Mouse (Mus musculus): ENCODE measurements at regions not wholly inside any gene's neighbourhood (a gene's known extent, or its start where the extent isn't known, plus 50 kb on each side); places are given as distances from the start of the nearest gene placed in this dataset.

- DNase-seq, result no peak
These were observed 480.2 kb downstream of the Rnf144b start for GRCm38 (mm10) chr13:47602646-47603045.

- no peak for DNase-seq
These were observed 489.0 kb downstream of the Rnf144b start for GRCm38 (mm10) chr13:47611439-47611838.

- DNase-seq, result no peak
These were observed 514.2 kb downstream of the Rnf144b start for GRCm38 (mm10) chr13:47636511-47637103.

- DNase-seq, result no peak
These were observed 519.9 kb downstream of the Rnf144b start for GRCm38 (mm10) chr13:47642341-47642740.

GRCm38 (mm10) chr13:47645081-47645480, 522.6 kb downstream of the Rnf144b start:
- DNase-seq, result no peak

- no peak for DNase-seq
These were observed 525.2 kb downstream of the Rnf144b start for GRCm38 (mm10) chr13:47647693-47648092.

GRCm38 (mm10) chr13:47650093-47650492, 527.6 kb downstream of the Rnf144b start:
- DNase-seq, result no peak

- no peak for DNase-seq
These were observed 544.0 kb downstream of the Rnf144b start for GRCm38 (mm10) chr13:47666470-47666869.

- peak; percentile 9 to 15 for DNase-seq
These were observed 544.7 kb downstream of the Rnf144b start for GRCm38 (mm10) chr13:47666956-47667701.

- DNase-seq, result no peak
These were observed 565.7 kb downstream of the Rnf144b start for GRCm38 (mm10) chr13:47688131-47688530.

GRCm38 (mm10) chr13:47693815-47694214, 567.2 kb upstream of the Id4 start:
- no peak for DNase-seq

GRCm38 (mm10) chr13:47695877-47696276, 565.2 kb upstream of the Id4 start:
- DNase-seq, result no peak

- no peak for DNase-seq
These were observed 560.5 kb upstream of the Id4 start for GRCm38 (mm10) chr13:47700556-47700955.

- DNase-seq, result no peak
These were observed 552.9 kb upstream of the Id4 start for GRCm38 (mm10) chr13:47707961-47708609.

GRCm38 (mm10) chr13:47709323-47709722, 551.7 kb upstream of the Id4 start:
- DNase-seq, result no peak

GRCm38 (mm10) chr13:47712507-47712906, 548.5 kb upstream of the Id4 start:
- DNase-seq, result no peak

GRCm38 (mm10) chr13:47716265-47716664, 544.8 kb upstream of the Id4 start:
- DNase-seq, result no peak

GRCm38 (mm10) chr13:47720645-47721044, 540.4 kb upstream of the Id4 start:
- DNase-seq, result no peak

- no peak for DNase-seq
These were observed 526.6 kb upstream of the Id4 start for GRCm38 (mm10) chr13:47734415-47734814.

- DNase-seq, result no peak
These were observed 525.5 kb upstream of the Id4 start for GRCm38 (mm10) chr13:47735426-47736063.

- no peak for DNase-seq
These were observed 512.1 kb upstream of the Id4 start for GRCm38 (mm10) chr13:47748906-47749305.

GRCm38 (mm10) chr13:47751033-47751432, 510.0 kb upstream of the Id4 start:
- no peak for DNase-seq

GRCm38 (mm10) chr13:47764802-47765597, 496.0 kb upstream of the Id4 start:
- no peak for DNase-seq

Data from thymus, postnatal 36 days (tissue).